Mouse (Mus musculus): ENCODE data around the gene Mib2. TPM values are rescaled to one million over a fixed set of nuclear protein-coding genes. Genes with fewer than 3 reads are reported as not detected.
"Not testable (repeated sequence)": the region's sequence is repeated elsewhere in the genome, so short reads cannot be mapped to it uniquely, and the experiment has no call there.

The Mib2 gene
- polyA plus RNA-seq, 1 experiment, result 0.71 TPM

DNA sequence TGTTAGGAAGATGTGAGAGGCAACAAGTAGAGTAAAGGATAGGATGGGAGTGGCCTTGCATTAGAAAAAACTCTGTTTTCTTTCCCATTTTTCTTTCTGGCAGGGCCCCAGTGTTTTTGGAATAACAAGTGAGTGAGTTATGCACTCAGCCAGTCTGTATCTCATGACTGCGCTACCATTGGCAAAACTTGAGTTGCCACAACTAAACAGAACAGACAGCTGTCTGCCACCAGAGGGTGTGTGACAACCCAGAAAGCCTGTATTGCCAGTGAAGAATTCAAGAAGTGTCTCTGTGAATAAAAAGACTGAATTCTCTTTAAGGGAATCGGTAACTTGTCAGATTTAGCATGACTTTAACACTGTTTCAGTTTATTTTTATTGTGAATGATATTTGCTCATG is 7.0 kb upstream of the Mib2 start:
- Histone ChIP-seq H3K4me3 (replicated peaks) (no peak overlapping the region), H3K36me3 (ENCODE audit: control insufficient read depth) (no peaks in the 10 kb centered on the region), H3K27me3 (ENCODE audit: control insufficient read depth) (no peaks in the 10 kb centered on the region; the same call in 1 of the 2 replicates), H3K4me1 (ENCODE audit: control insufficient read depth) (no peaks in the 10 kb centered on the region), H3K9me3 (ENCODE audit: control insufficient read depth, low read length) (no peaks in the 10 kb centered on the region)
- TF ChIP-seq GATA1 (IDR thresholded peaks at IDR 0.05; ENCODE audit: low read length) (no peak), TAL1 (IDR thresholded peaks at IDR 0.05; ENCODE audit: low read length) (no peak)

DNA sequence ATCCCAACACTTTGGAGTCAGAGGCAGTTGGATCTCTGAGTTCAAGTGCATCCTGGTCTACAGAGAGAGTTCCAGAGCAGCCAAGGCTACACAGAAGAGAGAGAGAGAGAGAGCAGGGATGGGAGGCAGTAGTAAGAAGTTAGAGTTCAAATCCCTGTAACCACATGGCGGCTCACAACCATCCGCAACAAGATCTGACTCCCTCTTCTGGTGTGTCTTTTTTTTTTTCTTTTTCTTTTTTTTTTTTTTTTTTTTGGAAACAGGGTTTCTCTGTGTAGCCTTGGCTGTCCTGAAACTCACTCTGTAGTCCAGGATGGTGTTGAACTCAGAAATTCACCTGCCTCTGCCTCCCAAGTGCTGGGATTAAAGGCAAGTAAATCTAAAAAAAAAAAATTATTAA is 3.1 kb upstream of the Mib2 start:
- Histone ChIP-seq H3K36me3 (ENCODE audit: control insufficient read depth) (no peaks in the 10 kb centered on the region), H3K4me3 (replicated peaks) (no peak overlapping the region), H3K27me3 (ENCODE audit: control insufficient read depth) (no peaks in the 10 kb centered on the region; the same call in 1 of the 2 replicates), H3K9me3 (ENCODE audit: control insufficient read depth, low read length) (no peaks in the 10 kb centered on the region), H3K4me1 (ENCODE audit: control insufficient read depth) (peaks cover 18% of the 10 kb centered on the region)
- no peak for TF ChIP-seq GATA1 (IDR thresholded peaks at IDR 0.05; ENCODE audit: low read length)
- no peak for TF ChIP-seq TAL1 (IDR thresholded peaks at IDR 0.05; ENCODE audit: low read length)

DNA sequence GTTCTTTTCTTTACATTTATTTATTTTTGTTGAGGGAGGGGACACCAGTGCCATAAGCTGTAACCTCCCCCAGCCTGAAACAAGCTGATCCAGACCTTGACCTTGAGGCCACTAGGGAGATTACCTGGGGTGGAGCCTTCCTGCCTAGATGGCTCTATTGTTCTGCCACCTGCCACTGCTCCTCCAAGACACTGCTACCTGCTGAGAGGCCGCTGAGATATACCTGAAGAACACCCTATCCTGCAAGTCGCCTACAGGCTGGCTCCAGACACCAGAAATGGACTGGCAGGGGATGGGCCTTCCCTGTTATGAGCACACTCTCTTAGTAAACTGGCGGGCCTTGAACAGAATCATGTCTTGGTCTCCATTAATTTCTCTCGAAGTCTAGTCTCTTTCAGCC is 1.2 kb upstream of the Mib2 start:
- H3K9me3 ChIP-seq (ENCODE audit: control insufficient read depth, low read length), result not testable (repeated sequence)
- peak overlapping the region; percentile 78 for H3K4me3 ChIP-seq (replicated peaks)

DNA sequence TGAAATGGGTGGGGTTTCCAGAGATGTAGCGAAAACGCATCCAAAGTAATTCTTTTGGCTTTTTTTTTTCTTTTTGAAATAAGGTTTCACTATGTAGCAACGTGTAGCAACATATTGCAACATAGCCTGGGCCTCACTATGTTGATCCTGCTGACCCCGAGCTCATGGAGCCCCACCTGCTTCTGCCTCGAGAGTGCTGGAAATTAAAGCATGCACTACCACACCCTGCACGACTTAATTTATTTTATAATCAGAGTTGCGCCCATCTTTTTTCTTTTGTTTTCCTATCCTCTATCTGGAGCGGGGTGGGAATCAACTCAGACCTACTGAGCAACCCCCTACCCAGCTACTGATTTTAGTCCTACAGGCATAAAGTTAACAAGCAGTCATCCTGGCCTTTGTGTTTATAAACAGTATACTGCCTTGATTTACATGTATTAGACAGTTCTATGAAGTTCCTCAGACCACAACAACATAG is 639 bp upstream of the Mib2 start:
- TF ChIP-seq TAL1 (IDR thresholded peaks at IDR 0.05; ENCODE audit: low read length) (no peak), GATA1 (IDR thresholded peaks at IDR 0.05; ENCODE audit: low read length) (no peak)
- Histone ChIP-seq H3K9me3 (ENCODE audit: control insufficient read depth, low read length) (no peaks in the 10 kb centered on the region), H3K4me3 (replicated peaks) (peak overlapping the region; percentile 78), H3K27me3 (ENCODE audit: control insufficient read depth) (no peaks in the 10 kb centered on the region; the same call in 1 of the 2 replicates), H3K36me3 (ENCODE audit: control insufficient read depth) (no peaks in the 10 kb centered on the region), H3K4me1 (ENCODE audit: control insufficient read depth) (peaks cover 18% of the 10 kb centered on the region)

More for the DNA sequence above, 1.2 kb upstream of the Mib2 start:
- not testable (repeated sequence) for H3K36me3 ChIP-seq (ENCODE audit: control insufficient read depth); H3K27me3 ChIP-seq (ENCODE audit: control insufficient read depth)
- H3K4me1 ChIP-seq (ENCODE audit: control insufficient read depth), result peaks cover 18% of the 10 kb centered on the region

DNA sequence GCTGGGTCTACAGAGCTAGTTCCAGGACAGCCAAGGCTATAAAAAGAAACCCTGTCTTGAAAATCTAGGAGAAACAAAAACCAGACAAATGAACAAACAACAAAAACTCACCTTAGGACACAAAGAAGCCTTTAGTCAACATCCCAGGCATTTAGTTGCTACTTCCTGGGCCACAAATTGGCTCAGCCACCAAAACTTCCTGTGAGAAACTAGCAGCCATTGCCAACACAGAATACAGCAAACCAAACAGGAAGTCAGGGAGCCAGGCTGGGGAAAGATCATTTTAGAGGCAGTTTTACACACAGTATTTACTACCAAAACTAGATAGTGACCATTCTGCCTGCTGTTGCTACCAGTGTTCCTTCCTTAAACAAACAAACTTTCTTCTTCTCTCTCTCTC is 2.1 kb downstream of the Mib2 start:
- Histone ChIP-seq H3K27me3 (ENCODE audit: control insufficient read depth) (no peaks in the 10 kb centered on the region), H3K4me1 (ENCODE audit: control insufficient read depth) (peaks cover 22% of the 10 kb centered on the region), H3K4me3 (replicated peaks) (no peak overlapping the region), H3K9me3 (ENCODE audit: control insufficient read depth, low read length) (no peaks in the 10 kb centered on the region), H3K36me3 (ENCODE audit: control insufficient read depth) (no peaks in the 10 kb centered on the region)
- no peak for TF ChIP-seq GATA1 (IDR thresholded peaks at IDR 0.05; ENCODE audit: low read length)
- TF ChIP-seq TAL1 (IDR thresholded peaks at IDR 0.05; ENCODE audit: low read length), result no peak

DNA sequence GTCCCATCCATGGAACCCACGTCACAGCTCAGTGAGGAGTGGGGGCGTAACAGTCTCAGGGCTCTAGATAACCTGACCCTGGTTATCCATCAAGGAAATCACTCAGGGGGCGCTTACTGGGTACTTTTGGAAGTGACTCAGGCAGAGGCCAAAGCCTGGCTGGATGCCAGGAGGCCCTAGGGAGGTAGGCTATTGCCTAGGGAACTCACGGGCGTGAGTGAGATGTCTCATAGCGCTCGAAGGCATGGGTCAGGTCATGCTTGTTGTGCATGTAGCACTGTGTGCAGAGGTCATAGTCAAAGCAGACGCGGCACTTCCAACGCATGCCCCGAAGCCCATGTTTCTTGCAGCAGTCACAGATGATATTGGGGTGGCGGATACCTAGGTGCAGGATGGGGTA is 8.4 kb downstream of the Mib2 start:
- H3K4me1 ChIP-seq (ENCODE audit: control insufficient read depth), result peaks cover 4% of the 10 kb centered on the region
- TF ChIP-seq GATA1 (IDR thresholded peaks at IDR 0.05; ENCODE audit: low read length), result no peak
- no peak for TF ChIP-seq TAL1 (IDR thresholded peaks at IDR 0.05; ENCODE audit: low read length)
- peaks cover 10% of the 10 kb centered on the region for H3K27me3 ChIP-seq (ENCODE audit: control insufficient read depth)
- no peaks in the 10 kb centered on the region for H3K9me3 ChIP-seq (ENCODE audit: control insufficient read depth, low read length)
- no peak overlapping the region for H3K4me3 ChIP-seq (replicated peaks)
- H3K36me3 ChIP-seq (ENCODE audit: control insufficient read depth), result peaks cover 3% of the 10 kb centered on the region; the same call in 1 of the 2 replicates

DNA sequence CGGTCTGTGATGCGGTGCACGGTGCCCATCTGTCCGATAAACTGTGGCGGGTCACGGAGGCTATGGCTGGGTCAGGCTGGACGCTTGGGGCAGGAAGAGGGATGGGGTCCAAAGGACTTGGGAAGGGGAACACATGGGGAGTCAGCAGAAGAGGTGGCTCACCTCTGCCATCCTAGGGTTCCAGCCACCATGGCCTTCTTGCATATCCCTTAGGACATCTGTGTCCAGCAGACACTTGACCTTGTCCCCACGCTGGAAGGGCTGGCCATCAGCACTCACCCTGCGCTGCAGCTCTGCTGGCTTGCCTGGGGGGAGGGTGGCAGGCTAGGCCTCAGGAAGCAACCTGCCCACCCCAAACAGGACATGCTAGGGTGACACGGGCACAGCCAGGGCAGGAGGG is 10.0 kb downstream of the Mib2 start:
- H3K4me1 ChIP-seq (ENCODE audit: control insufficient read depth), result peaks cover 17% of the 10 kb centered on the region
- peaks cover 1% of the 10 kb centered on the region for H3K9me3 ChIP-seq (ENCODE audit: control insufficient read depth, low read length)
- H3K4me3 ChIP-seq (replicated peaks), result no peak overlapping the region
- peaks cover 27% of the 10 kb centered on the region for H3K27me3 ChIP-seq (ENCODE audit: control insufficient read depth)
- H3K36me3 ChIP-seq (ENCODE audit: control insufficient read depth), result peaks cover 3% of the 10 kb centered on the region; the same call in 1 of the 2 replicates
- no peak for TF ChIP-seq TAL1 (IDR thresholded peaks at IDR 0.05; ENCODE audit: low read length)
- no peak for TF ChIP-seq GATA1 (IDR thresholded peaks at IDR 0.05; ENCODE audit: low read length)

DNA sequence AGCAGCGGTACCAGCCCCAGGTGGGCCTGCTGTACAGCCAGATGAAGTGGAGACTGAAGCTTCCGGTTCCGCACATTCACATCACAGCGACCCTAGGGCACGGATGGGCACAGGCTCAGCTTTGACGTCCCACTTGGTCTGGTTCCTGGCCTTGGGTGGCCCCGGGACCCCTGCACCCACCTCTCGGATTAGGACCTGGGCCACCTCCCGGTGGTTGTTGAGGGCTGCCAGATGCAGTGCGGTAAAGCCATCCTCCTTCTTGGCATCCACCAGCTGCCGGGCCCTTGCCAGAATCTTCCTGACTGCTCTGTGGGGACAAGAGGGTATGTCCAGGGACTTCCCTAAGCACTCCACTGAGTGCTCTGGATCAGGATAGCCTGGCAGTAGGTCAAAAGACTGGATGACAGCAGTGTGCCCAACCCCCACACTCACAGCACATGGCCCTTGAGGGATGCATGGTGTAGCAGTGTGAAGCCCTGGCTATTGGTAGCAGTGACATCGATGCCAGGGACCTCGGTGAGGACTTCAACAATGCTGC is 12.7 kb downstream of the Mib2 start:
- Histone ChIP-seq H3K9me3 (ENCODE audit: control insufficient read depth, low read length) (peaks cover 11% of the 10 kb centered on the region), H3K27me3 (ENCODE audit: control insufficient read depth) (peaks cover 54% of the 10 kb centered on the region), H3K4me3 (replicated peaks) (no peak overlapping the region), H3K36me3 (ENCODE audit: control insufficient read depth) (peaks cover 10% of the 10 kb centered on the region), H3K4me1 (ENCODE audit: control insufficient read depth) (peaks cover 19% of the 10 kb centered on the region)
- TF ChIP-seq TAL1 (IDR thresholded peaks at IDR 0.05; ENCODE audit: low read length) (no peak), GATA1 (IDR thresholded peaks at IDR 0.05; ENCODE audit: low read length) (no peak)

DNA sequence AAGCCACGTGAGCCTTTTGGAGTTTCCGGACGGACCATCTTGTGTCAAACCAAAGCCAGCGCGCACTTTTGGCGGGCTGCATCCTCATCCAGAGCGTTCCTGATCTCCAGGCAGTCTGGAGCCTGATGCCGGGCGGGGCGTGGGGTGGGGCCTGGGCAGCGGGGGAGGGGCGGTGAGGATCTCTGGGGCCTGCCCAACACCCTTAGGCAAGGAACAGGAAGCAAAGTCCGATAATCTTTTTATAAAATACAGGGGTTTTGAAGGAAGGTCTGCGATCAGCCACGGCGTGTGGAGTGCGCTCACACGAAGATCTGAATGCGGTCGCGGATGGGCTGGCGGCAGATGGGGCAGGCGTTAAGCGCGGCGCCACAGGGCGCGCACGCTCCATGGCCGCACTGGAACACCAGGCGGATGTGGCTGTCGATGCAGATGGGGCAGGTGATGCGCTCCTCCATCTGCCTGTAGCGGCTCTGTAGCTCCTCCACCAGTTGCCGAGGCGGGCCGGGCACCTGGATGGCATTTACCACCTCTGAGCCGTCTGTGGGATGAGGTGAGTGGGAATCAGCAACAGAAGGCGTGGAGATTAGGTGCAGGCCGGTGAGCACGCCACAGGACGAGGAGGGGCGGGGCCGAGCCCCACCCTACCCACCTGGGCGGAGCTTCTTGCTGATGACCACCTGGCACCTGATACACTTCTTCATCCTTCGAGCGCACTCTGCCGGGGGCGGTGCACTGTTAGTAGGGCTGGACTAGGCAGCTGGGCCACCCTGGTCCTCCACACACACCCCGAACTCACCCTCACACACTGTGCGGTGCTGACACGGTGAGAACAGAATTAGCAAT is 14.3 kb downstream of the Mib2 start:
- Histone ChIP-seq H3K27me3 (ENCODE audit: control insufficient read depth) (peaks cover 57% of the 10 kb centered on the region), H3K36me3 (ENCODE audit: control insufficient read depth) (peaks cover 23% of the 10 kb centered on the region), H3K4me1 (ENCODE audit: control insufficient read depth) (peaks cover 19% of the 10 kb centered on the region), H3K9me3 (ENCODE audit: control insufficient read depth, low read length) (peaks cover 11% of the 10 kb centered on the region), H3K4me3 (replicated peaks) (peak overlapping the region; percentile 38)
- TF ChIP-seq TAL1 (IDR thresholded peaks at IDR 0.05; ENCODE audit: low read length) (no peak), GATA1 (IDR thresholded peaks at IDR 0.05; ENCODE audit: low read length) (no peak)
